Mouse (Mus musculus) ES-E14 (cell line): ENCODE measurements around the gene Dmrta2. TPM values are rescaled to one million over a fixed set of nuclear protein-coding genes. Genes with fewer than 3 reads are reported as not detected.

Experiments used
- DNase-seq: peaks from one replicate; pipeline ENCODE4 v3.0.0-alpha.2; 2013; ENCODE audit warnings: low read depth, low spot score
- H3K27ac ChIP-seq: 2 replicates; pipeline ENCODE4 v1.5.1; 2012; ENCODE audit warnings: low read depth, mild to moderate bottlenecking, low read length, moderate library complexity, mixed read lengths; ENCODE audit not compliant: poor library complexity, insufficient read depth, severe bottlenecking
- H3K36me3 ChIP-seq: 2 replicates; pipeline ENCODE4 v1.6.1; 2012; ENCODE audit warnings: mild to moderate bottlenecking, low read length, moderate library complexity, mixed read lengths; ENCODE audit not compliant: control insufficient read depth, poor library complexity, insufficient read depth, severe bottlenecking
- H3K4me1 ChIP-seq, 2 experiments: fragments of 150-350 bp in 1 of 2; sonication (generic) in 1 of 2; 2 replicates each; pipeline ENCODE4 v1.6.1; 2012; ENCODE audit warnings: low read length in 2 of 2, mild to moderate bottlenecking in 1 of 2, mixed read lengths in 1 of 2; ENCODE audit not compliant: control insufficient read depth in 2 of 2, insufficient read depth in 2 of 2, poor library complexity in 1 of 2
- H3K4me3 ChIP-seq, 2 experiments: fragments of 150-350 bp in 1 of 2; sonication (generic) in 1 of 2; 2 replicates each; pipeline ENCODE4 v1.5.1; 2012; ENCODE audit warnings: low read length in 2 of 2, low read depth in 1 of 2, mild to moderate bottlenecking in 1 of 2, mixed read lengths in 1 of 2; ENCODE audit not compliant: insufficient read depth in 1 of 2, poor library complexity in 1 of 2, severe bottlenecking in 1 of 2
- H3K9ac ChIP-seq: 2 replicates; pipeline ENCODE4 v1.6.1; 2012; ENCODE audit warnings: low read depth, mild to moderate bottlenecking, low read length, mixed read lengths; ENCODE audit not compliant: poor library complexity, insufficient read depth, severe bottlenecking
- H3K9me3 ChIP-seq: fragments of 150-350 bp; sonication (generic); 2 replicates; pipeline ENCODE4 v1.6.1; 2012; ENCODE audit warnings: low read depth, mild to moderate bottlenecking, low read length; ENCODE audit not compliant: control insufficient read depth, insufficient read depth
- CHD2 ChIP-seq: IDR thresholded peaks from 2 replicates; pipeline ENCODE4 v1.6.1; 2014; ENCODE audit warnings: mild to moderate bottlenecking, low read depth, low read length, inconsistent platforms
- HCFC1 ChIP-seq: IDR thresholded peaks from 2 replicates; pipeline ENCODE4 v1.6.1; 2012; ENCODE audit warnings: low read length, inconsistent platforms, borderline replicate concordance; ENCODE audit not compliant: insufficient read depth
- MAFK ChIP-seq: IDR thresholded peaks from 2 replicates; pipeline ENCODE4 v1.6.1; 2014; ENCODE audit warnings: mild to moderate bottlenecking, low read depth, low read length, inconsistent platforms; ENCODE audit not compliant: insufficient read depth
- ZC3H11A ChIP-seq: IDR thresholded peaks from 2 replicates; pipeline ENCODE4 v1.6.1; 2012; ENCODE audit warnings: low read depth, mild to moderate bottlenecking, inconsistent platforms, low read length, borderline replicate concordance
- ZNF384 ChIP-seq: IDR thresholded peaks from 2 replicates; pipeline ENCODE4 v1.6.1; 2012; ENCODE audit warnings: low read depth, low read length, inconsistent platforms
- in situ Hi-C, 2 experiments: fragments of 600-800 bp; cut with MboI; formaldehyde crosslinking; loops; one replicate each; pipeline ENCODE4 v1.15.1; 2025; ENCODE audit warnings: low sequenced_read_pairs in 2 of 2, inconsistent platforms in 1 of 2; ENCODE audit not compliant: unreplicated experiment in 2 of 2
- total RNA-seq: library from RNA; depleted of rRNA; stranded (reverse); fragments of 300-350 nt; gene quantifications from 2 replicates; pipeline ENCODE4 v1.2.3, GENCODE M21; 2012

The Dmrta2 gene
- total RNA-seq, 1 experiment, result 1.2 TPM

GRCm38 (mm10) chr4:110006044-110006443 lies 28.2 kb downstream of the Dmrta2 start:
- Histone ChIP-seq H3K4me1 (no peaks in the 10 kb centered on the region), H3K9ac (no peak overlapping the region), H3K27ac (no peak overlapping the region), H3K4me3 (no peak overlapping the region), H3K9me3 (no peaks in the 10 kb centered on the region), H3K36me3 (no peaks in the 10 kb centered on the region)
- DNase-seq, result no peak
- no peak for TF ChIP-seq MAFK
- TF ChIP-seq ZNF384, result no peak
- TF ChIP-seq HCFC1, result no peak
- no peak for TF ChIP-seq ZC3H11A
- in situ Hi-C loops, result no loop called here

DNA sequence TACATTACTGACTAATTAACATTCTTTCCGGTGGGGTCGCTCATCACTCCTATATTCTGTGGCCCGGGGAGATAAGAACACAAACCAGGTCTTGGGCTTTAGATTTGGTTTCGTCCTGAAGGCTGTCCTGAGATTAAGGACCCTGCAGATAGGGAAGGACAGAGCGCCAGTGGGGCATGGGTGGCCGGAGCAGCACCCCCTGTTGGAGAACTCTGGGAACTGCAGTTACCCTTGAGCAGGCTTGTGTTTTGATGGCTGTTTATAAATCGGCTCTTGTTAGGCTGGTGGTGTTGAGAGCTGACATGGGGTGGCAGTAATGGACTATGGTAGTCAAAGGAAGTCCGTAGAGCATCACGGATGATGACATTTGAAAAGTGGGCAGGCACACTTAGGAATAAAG lies 41.3 kb downstream of the Dmrta2 start:
- in situ Hi-C loops, result no loop called here
- Histone ChIP-seq H3K4me3 (no peak overlapping the region), H3K9ac (no peak overlapping the region), H3K36me3 (no peaks in the 10 kb centered on the region), H3K9me3 (no peaks in the 10 kb centered on the region), H3K4me1 (peaks cover 0 to 3% of the 10 kb centered on the region in 2 experiments; a peak in 2 of 4 replicates), H3K27ac (no peak overlapping the region)
- TF ChIP-seq ZNF384 (no peak), HCFC1 (no peak), MAFK (no peak), CHD2 (no peak), ZC3H11A (no peak)
- peak; percentile 26 for DNase-seq

- Histone ChIP-seq H3K4me3 (no peak overlapping the region), H3K27ac (no peak overlapping the region), H3K9me3 (no peaks in the 10 kb centered on the region), H3K36me3 (no peaks in the 10 kb centered on the region), H3K9ac (no peak overlapping the region), H3K4me1 (peaks cover 0 to 3% of the 10 kb centered on the region in 2 experiments; a peak in 2 of 4 replicates)
- in situ Hi-C loops, result no loop called here
- DNase-seq, result peak; percentile 78
- TF ChIP-seq CHD2 (no peak), ZC3H11A (peak; percentile 52; the same call in 1 of the 2 replicates), MAFK (0 out of 2 replicates have a peak, but pooled peaks have one; percentile 5), ZNF384 (no peak)
Measured at GRCm38 (mm10) chr4:110020255-110020654, 42.4 kb downstream of the Dmrta2 start.

DNA sequence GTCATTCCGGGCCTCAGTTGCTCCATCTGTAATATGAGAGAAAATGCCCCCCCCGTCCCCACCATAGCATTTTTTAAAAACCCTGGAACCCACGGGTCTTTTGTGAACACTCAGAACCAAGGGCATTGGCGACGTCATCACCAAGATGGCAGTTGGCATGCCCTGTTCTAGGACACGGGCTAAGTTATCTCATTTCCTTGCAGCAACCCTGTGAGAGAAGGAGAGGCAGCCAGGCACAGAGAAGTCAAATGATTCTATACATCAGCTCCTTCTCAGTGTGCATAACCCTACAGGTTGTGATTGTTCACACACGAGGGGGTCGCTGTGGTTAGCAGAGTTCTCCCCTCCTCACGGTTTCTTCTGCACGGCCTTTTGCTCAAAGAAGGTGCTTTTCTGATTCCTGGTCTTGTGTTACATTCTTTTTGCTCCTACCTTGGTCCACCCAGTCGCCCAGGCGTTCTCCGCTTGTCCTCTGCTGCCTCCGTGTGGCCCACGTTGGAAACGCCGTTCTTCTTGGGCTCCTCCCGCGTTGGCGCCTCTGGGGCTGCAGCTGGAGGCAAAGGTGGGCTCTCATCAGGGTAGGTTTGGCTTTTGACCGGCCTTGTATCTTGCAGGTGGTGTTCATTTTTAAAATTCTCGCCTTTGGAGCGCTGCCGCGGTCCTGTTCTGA lies 44.2 kb downstream of the Dmrta2 start:
- no peak overlapping the region for H3K27ac ChIP-seq
- DNase-seq, result peak; percentile 83
- H3K9me3 ChIP-seq, result no peaks in the 10 kb centered on the region
- in situ Hi-C loops, result no loop called here
- TF ChIP-seq ZC3H11A (peak; percentile 81), HCFC1 (no peak)
- H3K9ac ChIP-seq, result no peak overlapping the region
- peaks cover 0 to 3% of the 10 kb centered on the region in 2 experiments; a peak in 2 of 4 replicates for H3K4me1 ChIP-seq
- H3K4me3 ChIP-seq, result peak overlapping the region in 1 of 2 experiments; percentile 52; a peak in 2 of 4 replicates
- H3K36me3 ChIP-seq, result no peaks in the 10 kb centered on the region
